Mouse (Mus musculus): ENCODE data around the gene Nectin2. TPM values are rescaled to one million over a fixed set of nuclear protein-coding genes. Genes with fewer than 3 reads are reported as not detected.
A peak's percentile ranks its signal among the peaks of the same experiment; 100 is the strongest.
"Not testable (repeated sequence)": the region's sequence is repeated elsewhere in the genome, so short reads cannot be mapped to it uniquely, and the experiment has no call there.

Gene Nectin2
- polyA plus RNA-seq, 1 experiment, result 8.9 TPM

DNA sequence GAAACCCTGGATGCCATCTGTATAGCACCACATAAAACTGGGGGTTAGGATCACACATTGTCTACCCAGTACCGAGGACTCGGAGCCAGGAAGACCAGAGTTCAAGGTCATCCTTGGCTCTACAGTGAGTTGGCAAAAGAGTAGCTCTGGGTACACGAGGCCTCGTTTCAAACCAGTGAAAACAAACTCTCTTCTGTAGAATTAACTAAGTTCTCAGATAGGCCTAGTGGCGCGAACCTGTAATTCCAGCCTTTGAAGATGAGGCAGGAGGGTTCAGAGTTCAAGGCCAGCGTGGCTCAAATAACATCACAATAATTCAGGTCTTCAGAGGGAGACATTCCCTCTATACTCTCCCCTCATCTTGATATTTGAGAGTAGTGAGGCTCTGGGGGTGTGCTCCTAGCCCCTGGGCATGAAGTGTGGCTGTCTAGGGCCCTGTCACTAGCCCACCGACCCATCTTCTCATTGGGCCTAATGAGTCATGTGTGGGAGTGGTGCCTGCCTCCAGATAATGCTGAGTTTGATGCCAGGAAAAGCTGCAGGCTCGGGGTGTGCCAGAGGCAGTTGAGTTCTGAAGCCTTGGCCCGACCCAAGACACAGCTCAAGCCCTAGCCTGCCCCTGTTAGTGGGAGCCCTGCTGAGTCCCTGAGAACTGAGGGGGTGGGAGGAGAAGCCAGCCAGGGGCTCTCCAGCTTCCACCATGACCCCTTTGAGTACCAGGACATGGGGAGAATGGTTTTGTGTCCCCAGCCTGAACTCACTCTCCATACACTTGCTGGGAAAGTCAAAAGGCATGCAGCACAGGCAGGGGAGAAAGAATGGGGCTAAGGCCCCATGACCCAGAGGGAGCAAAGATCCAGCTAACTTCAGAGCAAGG, 55.7 kb downstream of the Nectin2 start:
- no peak overlapping the region for H3K27ac ChIP-seq (ENCODE audit: insufficient read depth, low read length)
- 72% methylated on average over 10 of the region's 10 CpGs for WGBS
- no peak overlapping the region for H3K4me3 ChIP-seq (replicated peaks; ENCODE audit: insufficient read depth, low read depth, low read length)

GRCm38 (mm10) chr7:19693421-19693820, 56.9 kb downstream of the Nectin2 start:
- Histone ChIP-seq H3K27me3 (ENCODE audit: control insufficient read depth, insufficient read depth, low read length) (no peaks in the 10 kb centered on the region), H3K27ac (ENCODE audit: insufficient read depth, low read length) (no peak overlapping the region), H3K4me3 (replicated peaks; ENCODE audit: insufficient read depth, low read depth, low read length) (no peak overlapping the region), H3K4me1 (ENCODE audit: control insufficient read depth, insufficient read depth, low read length) (0 out of 2 replicates have a peak, but pooled peaks cover 2% of the 10 kb centered on the region)
- 26% methylated on average over 10 of the region's 10 CpGs for WGBS
- peak; percentile 25 to 51 for DNase-seq
- TF ChIP-seq CTCF (IDR thresholded peaks at IDR 0.05; ENCODE audit: borderline replicate concordance, insufficient read depth, low read depth, low read length) (no peak), POLR2A (IDR thresholded peaks at IDR 0.05; ENCODE audit: borderline replicate concordance, insufficient read depth, low read length) (no peak)

More for the DNA sequence above, 55.7 kb downstream of the Nectin2 start:
- Histone ChIP-seq H3K4me1 (ENCODE audit: control insufficient read depth, insufficient read depth, low read length) (0 out of 2 replicates have a peak, but pooled peaks cover 4% of the 10 kb centered on the region), H3K27me3 (ENCODE audit: control insufficient read depth, insufficient read depth, low read length) (no peaks in the 10 kb centered on the region)
- TF ChIP-seq CTCF (IDR thresholded peaks at IDR 0.05; ENCODE audit: borderline replicate concordance, insufficient read depth, low read depth, low read length), result no peak
- peak in 1 of 2 experiments; percentile 32 for DNase-seq

DNA sequence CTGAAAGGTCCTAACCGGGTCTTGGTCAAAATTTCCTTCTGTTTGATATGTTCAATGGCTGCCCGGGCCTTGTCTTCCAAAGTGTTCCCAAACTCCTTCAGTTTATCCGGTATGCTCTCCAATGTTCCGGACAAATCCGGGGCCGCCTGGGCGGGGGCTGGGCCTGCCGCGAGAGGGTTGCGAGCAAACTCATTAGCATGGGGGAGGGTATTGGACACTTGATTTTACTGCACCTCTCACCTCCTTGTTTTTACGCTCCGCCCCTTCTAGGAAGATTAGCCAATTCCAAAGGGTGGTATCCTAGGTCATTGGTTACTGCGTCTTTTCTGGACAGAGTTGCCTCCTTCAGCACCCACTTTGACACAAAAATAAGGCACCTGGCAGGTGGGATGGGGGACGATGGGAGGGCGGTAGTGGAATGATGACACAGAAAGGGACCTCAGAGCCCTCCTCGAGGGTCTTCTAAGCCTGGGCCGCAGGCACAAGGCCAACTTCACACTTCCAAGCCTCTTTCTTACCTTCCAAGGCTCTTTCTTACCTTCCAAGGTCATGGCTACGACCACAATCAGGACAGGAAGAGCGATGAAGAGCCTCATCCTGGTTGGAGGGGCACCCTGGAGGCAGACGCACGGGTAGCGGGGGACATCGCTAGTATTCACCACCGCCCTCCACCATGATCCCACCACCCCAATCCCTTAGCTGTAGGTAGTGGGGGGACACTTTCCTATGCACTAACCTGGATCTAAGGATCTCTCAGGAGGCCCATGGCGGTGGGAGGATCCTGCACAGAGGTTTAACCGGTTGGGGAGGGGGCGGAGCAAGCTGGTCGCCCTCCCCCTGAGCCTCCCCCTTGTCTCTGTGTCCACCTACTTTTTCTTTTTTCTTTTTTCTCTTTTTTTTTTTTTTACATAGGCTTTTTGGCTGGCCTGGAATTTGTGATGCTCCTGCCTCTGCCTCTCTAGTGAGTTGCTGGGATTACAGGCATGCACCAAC, 58.1 kb downstream of the Nectin2 start, which contains the start of gene Apoc1:
Apoc1 (minus strand) TSS at position 788 of the 993 bp plus-strand sequence.
- no peak within 1 kb of the TSS for H3K27ac ChIP-seq (ENCODE audit: insufficient read depth, low read length)
- H3K4me1 ChIP-seq (ENCODE audit: control insufficient read depth, insufficient read depth, low read length), result no peaks in the 10 kb centered on the region
- WGBS, result 60% methylated on average over 28 of the region's 28 CpGs
- no peaks in the 10 kb centered on the region for H3K27me3 ChIP-seq (ENCODE audit: control insufficient read depth, insufficient read depth, low read length)
- TF ChIP-seq CTCF (IDR thresholded peaks at IDR 0.05; ENCODE audit: borderline replicate concordance, insufficient read depth, low read depth, low read length), result no peak
- no peak for TF ChIP-seq POLR2A (IDR thresholded peaks at IDR 0.05; ENCODE audit: borderline replicate concordance, insufficient read depth, low read length)
- DNase-seq, result no peak
- H3K4me3 ChIP-seq (replicated peaks; ENCODE audit: insufficient read depth, low read depth, low read length), result no peak within 1 kb of the TSS

DNA sequence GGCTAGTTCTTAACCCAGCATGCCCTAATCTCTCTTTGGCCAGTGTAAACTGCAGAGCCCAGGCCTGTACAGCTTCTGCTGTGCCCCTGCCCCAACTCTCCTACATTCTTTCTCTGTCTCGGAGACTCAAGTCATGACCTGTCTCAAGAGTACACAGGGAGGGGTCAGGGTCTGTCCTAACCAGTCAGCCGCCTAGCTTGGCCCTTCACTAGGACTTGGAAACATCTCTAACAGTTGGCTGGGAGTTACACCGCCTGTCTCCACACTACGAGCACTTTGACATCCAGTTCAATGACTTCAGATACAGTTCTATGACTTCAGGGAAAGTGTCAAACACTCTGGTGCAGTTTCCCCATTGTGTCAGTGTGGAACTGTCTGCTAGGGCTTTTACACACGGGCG, 58.8 kb downstream of the Nectin2 start:
- Histone ChIP-seq H3K4me3 (replicated peaks; ENCODE audit: insufficient read depth, low read depth, low read length) (no peak overlapping the region), H3K27me3 (ENCODE audit: control insufficient read depth, insufficient read depth, low read length) (no peaks in the 10 kb centered on the region), H3K4me1 (ENCODE audit: control insufficient read depth, insufficient read depth, low read length) (no peaks in the 10 kb centered on the region), H3K27ac (ENCODE audit: insufficient read depth, low read length) (no peak overlapping the region)
- TF ChIP-seq CTCF (IDR thresholded peaks at IDR 0.05; ENCODE audit: borderline replicate concordance, insufficient read depth, low read depth, low read length), result no peak
- TF ChIP-seq POLR2A (IDR thresholded peaks at IDR 0.05; ENCODE audit: borderline replicate concordance, insufficient read depth, low read length), result no peak
- no peak for DNase-seq
- 67% methylated on average over 6 of the region's 6 CpGs for whole genome bisulfite sequencing

DNA sequence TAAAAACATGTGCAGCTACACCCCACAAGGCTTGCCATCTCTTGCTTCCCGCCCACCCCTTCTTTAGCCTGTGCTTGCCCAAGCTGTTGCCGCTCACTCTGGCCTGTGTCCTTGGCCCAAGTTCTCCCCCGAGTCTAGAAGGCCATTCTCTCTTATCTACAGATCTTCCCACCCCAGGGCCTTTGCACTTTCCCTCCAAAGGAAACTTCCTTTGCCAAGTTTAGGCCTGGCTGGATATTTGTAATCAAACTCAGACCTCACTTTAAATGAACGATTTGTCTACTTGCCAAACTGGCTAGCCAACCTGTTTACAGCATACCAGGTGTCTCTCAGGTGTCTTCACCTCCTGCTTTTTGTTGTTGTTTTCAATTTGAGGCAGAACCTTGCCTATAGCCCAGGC, 59.4 kb downstream of the Nectin2 start:
- 89% methylated on average over 4 of the region's 4 CpGs for WGBS
- Histone ChIP-seq H3K27ac (ENCODE audit: insufficient read depth, low read length) (no peak overlapping the region), H3K4me3 (replicated peaks; ENCODE audit: insufficient read depth, low read depth, low read length) (no peak overlapping the region), H3K27me3 (ENCODE audit: control insufficient read depth, insufficient read depth, low read length) (no peaks in the 10 kb centered on the region; the same call in 1 of the 2 replicates), H3K4me1 (ENCODE audit: control insufficient read depth, insufficient read depth, low read length) (no peaks in the 10 kb centered on the region)
- no peak for TF ChIP-seq CTCF (IDR thresholded peaks at IDR 0.05; ENCODE audit: borderline replicate concordance, insufficient read depth, low read depth, low read length)
- no peak for TF ChIP-seq POLR2A (IDR thresholded peaks at IDR 0.05; ENCODE audit: borderline replicate concordance, insufficient read depth, low read length)
- DNase-seq, result no peak

DNA sequence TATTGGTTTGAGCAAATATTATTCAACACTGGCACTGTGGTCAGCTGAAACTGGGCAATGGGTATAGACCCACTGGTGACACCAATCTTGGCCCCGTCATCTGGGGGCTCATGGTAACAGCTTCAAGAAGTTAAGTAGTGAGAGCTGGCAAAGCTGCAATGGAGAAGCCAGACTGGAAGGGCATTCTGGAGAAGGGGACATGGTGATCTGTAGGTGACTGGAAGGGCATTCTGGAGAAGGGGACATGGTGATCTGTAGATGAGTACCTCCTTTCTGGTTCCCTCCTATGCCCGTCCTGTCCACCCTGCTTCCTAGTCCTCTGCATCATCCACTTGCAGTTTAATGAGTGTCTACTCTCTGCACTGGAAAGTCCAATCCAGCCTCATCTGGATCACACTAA, 61.7 kb downstream of the Nectin2 start:
- no peaks in the 10 kb centered on the region for H3K4me1 ChIP-seq (ENCODE audit: control insufficient read depth, insufficient read depth, low read length)
- H3K27me3 ChIP-seq (ENCODE audit: control insufficient read depth, insufficient read depth, low read length), result no peaks in the 10 kb centered on the region; the same call in 1 of the 2 replicates
- H3K4me3 ChIP-seq (replicated peaks; ENCODE audit: insufficient read depth, low read depth, low read length), result no peak overlapping the region
- 89% methylated on average over 2 of the region's 2 CpGs for WGBS
- no peak for TF ChIP-seq CTCF (IDR thresholded peaks at IDR 0.05; ENCODE audit: borderline replicate concordance, insufficient read depth, low read depth, low read length)
- no peak for TF ChIP-seq POLR2A (IDR thresholded peaks at IDR 0.05; ENCODE audit: borderline replicate concordance, insufficient read depth, low read length)
- no peak overlapping the region for H3K27ac ChIP-seq (ENCODE audit: insufficient read depth, low read length)
- no peak for DNase-seq

DNA sequence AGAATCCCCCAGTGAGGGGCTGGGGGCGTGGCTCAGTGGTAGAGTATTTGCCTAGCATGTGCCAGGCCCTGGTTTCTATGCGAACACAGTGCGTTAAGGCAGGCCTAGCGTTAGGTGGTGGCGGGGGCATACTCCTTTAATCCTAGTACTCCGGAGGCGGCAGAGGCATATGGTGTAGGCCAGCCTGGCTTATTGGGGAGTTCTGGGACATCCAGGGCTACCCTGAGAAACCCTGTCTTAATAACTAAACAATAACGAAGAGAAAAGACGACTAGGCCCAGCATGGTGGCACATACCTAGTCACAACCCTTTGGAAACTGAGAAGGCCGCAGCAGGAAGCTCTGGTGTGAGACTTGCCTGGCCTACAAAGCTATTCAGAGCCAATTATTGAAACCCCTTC, 62.2 kb downstream of the Nectin2 start:
- Histone ChIP-seq H3K27me3 (ENCODE audit: control insufficient read depth, insufficient read depth, low read length) (no peaks in the 10 kb centered on the region; the same call in 1 of the 2 replicates), H3K27ac (ENCODE audit: insufficient read depth, low read length) (no peak overlapping the region), H3K4me3 (replicated peaks; ENCODE audit: insufficient read depth, low read depth, low read length) (no peak overlapping the region), H3K4me1 (ENCODE audit: control insufficient read depth, insufficient read depth, low read length) (no peaks in the 10 kb centered on the region)
- DNase-seq, result no peak
- no peak for TF ChIP-seq CTCF (IDR thresholded peaks at IDR 0.05; ENCODE audit: borderline replicate concordance, insufficient read depth, low read depth, low read length)
- TF ChIP-seq POLR2A (IDR thresholded peaks at IDR 0.05; ENCODE audit: borderline replicate concordance, insufficient read depth, low read length), result no peak
- 88% methylated on average over 10 of the region's 10 CpGs for WGBS

GRCm38 (mm10) chr7:19686927-19687583, 63.2 kb downstream of the Nectin2 start:
- not testable (repeated sequence) for H3K4me1 ChIP-seq (ENCODE audit: control insufficient read depth, insufficient read depth, low read length); H3K4me3 ChIP-seq (replicated peaks; ENCODE audit: insufficient read depth, low read depth, low read length); H3K27ac ChIP-seq (ENCODE audit: insufficient read depth, low read length); DNase-seq; H3K27me3 ChIP-seq (ENCODE audit: control insufficient read depth, insufficient read depth, low read length)
- 72% methylated on average over 8 of the region's 8 CpGs for WGBS

Data from cerebellum, adult 2 months (tissue).